Mouse (Mus musculus): ENCODE results near the gene Gm14418. TPM values are rescaled to one million over a fixed set of nuclear protein-coding genes. Genes with fewer than 3 reads are reported as not detected.
"Not testable (repeated sequence)": the region's sequence is repeated elsewhere in the genome, so short reads cannot be mapped to it uniquely, and the experiment has no call there.

Gm14418 gene
- polyA plus RNA-seq (2017; shearing (Covaris generic)), result 1 to 10 TPM in 1 of 3 experiments, under 1 TPM in 1, not detected in 1; 0.49 to 1.4 TPM

- not testable (repeated sequence) for ATAC-seq
Observed at GRCm38 (mm10) chr2:177398096-177398495, at the start of gene Gm14418. Gene Gm14418, minus strand, starts transcription at chr2:177398320.

Other genes starting within 250 kb of the Gm14418 start
- gene Gm14410, start 191.9 kb downstream of the Gm14418 start, polyA plus RNA-seq (2017; shearing (Covaris generic)), result 10 to 100 TPM; 11.4 to 18.6 (median 12.7) TPM
- under 1 TPM in 1 of 3 experiments, not detected in 2; 0.73 TPM for gene Gm14409, start 131.3 kb downstream of the Gm14418 start, polyA plus RNA-seq (2017; shearing (Covaris generic))
- not detected for gene Gm14412, start 74.0 kb downstream of the Gm14418 start, polyA plus RNA-seq (2017; shearing (Covaris generic))
- 1 to 10 TPM; 6.2 to 8.7 (median 7.8) TPM for gene Zfp970, start 66.4 kb upstream of the Gm14418 start, polyA plus RNA-seq (2017; shearing (Covaris generic))
- gene Gm14403, start 99.9 kb upstream of the Gm14418 start, polyA plus RNA-seq (2017; shearing (Covaris generic)), result not detected
- not detected for gene Gm14406, start 179.9 kb upstream of the Gm14418 start, polyA plus RNA-seq (2017; shearing (Covaris generic))